Mouse (Mus musculus): ENCODE data around the gene Serp1. TPM values are rescaled to one million over a fixed set of nuclear protein-coding genes. Genes with fewer than 3 reads are reported as not detected.

The Serp1 gene
- polyA plus RNA-seq (2012; rRNA removed), result 23.6 and 23.7 TPM in 2 replicates

- DNase-seq (ENCODE audit: extremely low spot score in 1 of 2, low spot score in 1 of 2), result peak; percentile 98 to 100
These were observed at the start of gene Serp1, which contains the start of gene Eif2a for GRCm38 (mm10) chr3:58525652-58526407. Gene Serp1 (minus strand): TSS chr3:58525892. Gene Eif2a (plus strand): TSS chr3:58525821.

- DNase-seq (ENCODE audit: extremely low spot score in 1 of 2, low spot score in 1 of 2), result no peak
These were observed 45.1 kb upstream of the Serp1 start for GRCm38 (mm10) chr3:58570821-58571220.

- no peak for DNase-seq (ENCODE audit: extremely low spot score in 1 of 2, low spot score in 1 of 2)
These were observed 35.7 kb upstream of the Serp1 start for GRCm38 (mm10) chr3:58561437-58561836.

GRCm38 (mm10) chr3:58559887-58560286, 34.2 kb upstream of the Serp1 start:
- DNase-seq (ENCODE audit: extremely low spot score in 1 of 2, low spot score in 1 of 2), result no peak

GRCm38 (mm10) chr3:58556649-58557048, 31.0 kb upstream of the Serp1 start:
- no peak for DNase-seq (ENCODE audit: extremely low spot score in 1 of 2, low spot score in 1 of 2)

- DNase-seq (ENCODE audit: extremely low spot score in 1 of 2, low spot score in 1 of 2), result no peak
These were observed 26.5 kb upstream of the Serp1 start for GRCm38 (mm10) chr3:58552001-58552811.

- DNase-seq (ENCODE audit: extremely low spot score in 1 of 2, low spot score in 1 of 2), result no peak
These were observed 10.9 kb upstream of the Serp1 start for GRCm38 (mm10) chr3:58536573-58536972.

GRCm38 (mm10) chr3:58526408-58526737, 681 bp upstream of the Serp1 start:
- DNase-seq (ENCODE audit: extremely low spot score in 1 of 2, low spot score in 1 of 2), result no peak

GRCm38 (mm10) chr3:58525166-58525565, 526 bp downstream of the Serp1 start:
- DNase-seq (ENCODE audit: extremely low spot score in 1 of 2, low spot score in 1 of 2), result no peak

GRCm38 (mm10) chr3:58524246-58524645, 1.4 kb downstream of the Serp1 start:
- DNase-seq (ENCODE audit: extremely low spot score in 1 of 2, low spot score in 1 of 2), result peak in 1 of 2 experiments; percentile 15

- no peak for DNase-seq (ENCODE audit: extremely low spot score in 1 of 2, low spot score in 1 of 2)
These were observed 2.3 kb downstream of the Serp1 start for GRCm38 (mm10) chr3:58523386-58523785.

GRCm38 (mm10) chr3:58521361-58521760, 4.3 kb downstream of the Serp1 start:
- no peak for DNase-seq (ENCODE audit: extremely low spot score in 1 of 2, low spot score in 1 of 2)

GRCm38 (mm10) chr3:58520286-58520685, 5.4 kb downstream of the Serp1 start:
- DNase-seq (ENCODE audit: extremely low spot score in 1 of 2, low spot score in 1 of 2), result no peak

GRCm38 (mm10) chr3:58519536-58519935, 6.2 kb downstream of the Serp1 start:
- no peak for DNase-seq (ENCODE audit: extremely low spot score in 1 of 2, low spot score in 1 of 2)

- DNase-seq (ENCODE audit: extremely low spot score in 1 of 2, low spot score in 1 of 2), result no peak
These were observed 6.7 kb downstream of the Serp1 start for GRCm38 (mm10) chr3:58518962-58519361.

- no peak for DNase-seq (ENCODE audit: extremely low spot score in 1 of 2, low spot score in 1 of 2)
These were observed 7.9 kb downstream of the Serp1 start for GRCm38 (mm10) chr3:58517800-58518199.

- DNase-seq (ENCODE audit: extremely low spot score in 1 of 2, low spot score in 1 of 2), result no peak
These were observed 8.4 kb downstream of the Serp1 start for GRCm38 (mm10) chr3:58517258-58517657.

- no peak for DNase-seq (ENCODE audit: extremely low spot score in 1 of 2, low spot score in 1 of 2)
These were observed 9.1 kb downstream of the Serp1 start for GRCm38 (mm10) chr3:58516602-58516976.

- no peak for DNase-seq (ENCODE audit: extremely low spot score in 1 of 2, low spot score in 1 of 2)
These were observed 9.6 kb downstream of the Serp1 start for GRCm38 (mm10) chr3:58515947-58516601.

GRCm38 (mm10) chr3:58513483-58513882, 12.2 kb downstream of the Serp1 start:
- no peak for DNase-seq (ENCODE audit: extremely low spot score in 1 of 2, low spot score in 1 of 2)

GRCm38 (mm10) chr3:58512740-58513139, 13.0 kb downstream of the Serp1 start:
- DNase-seq (ENCODE audit: extremely low spot score in 1 of 2, low spot score in 1 of 2), result no peak
